Mouse (Mus musculus) intestine, postnatal 0 days (tissue): ENCODE data around the gene Ppp2r5a. TPM values are rescaled to one million over a fixed set of nuclear protein-coding genes. Genes with fewer than 3 reads are reported as not detected.

Experiments
- ATAC-seq: fragments of 200-750 bp; cut with Nextera tagmentation; 2 replicates; pipeline ENCODE4 v1.8.0; 2017; ENCODE audit warnings: mild to moderate bottlenecking, moderate TSS enrichment, moderate library complexity
- H3K27ac ChIP-seq: fragments of 300-500 bp; sonication (generic); 2 replicates; pipeline ENCODE4 v1.5.1; 2014; ENCODE audit warnings: mild to moderate bottlenecking, low read depth, low read length, moderate library complexity
- H3K27me3 ChIP-seq: fragments of 300-500 bp; sonication (generic); replicated peaks from 2 replicates; pipeline ENCODE4 v1.6.1; 2014; ENCODE audit warnings: low read length, mixed read lengths; ENCODE audit not compliant: control insufficient read depth, insufficient read depth
- H3K36me3 ChIP-seq: fragments of 300-500 bp; sonication (generic); 2 replicates; pipeline ENCODE4 v1.6.1; 2014; ENCODE audit warnings: mild to moderate bottlenecking, moderate library complexity; ENCODE audit not compliant: control insufficient read depth, insufficient read depth
- H3K4me1 ChIP-seq: fragments of 300-500 bp; sonication (generic); replicated peaks from 2 replicates; pipeline ENCODE4 v1.6.1; 2014; ENCODE audit warnings: antibody characterized with exemption, low read length, mixed read lengths; ENCODE audit not compliant: control insufficient read depth, insufficient read depth
- H3K4me2 ChIP-seq: fragments of 300-500 bp; sonication (generic); replicated peaks from 2 replicates; pipeline ENCODE4 v1.6.1; 2014; ENCODE audit warnings: low read depth, mild to moderate bottlenecking, moderate library complexity
- H3K4me3 ChIP-seq: fragments of 300-500 bp; sonication (generic); 2 replicates; pipeline ENCODE4 v1.5.1; 2014; ENCODE audit warnings: low read depth, low read length
- H3K9ac ChIP-seq: fragments of 300-500 bp; sonication (generic); 2 replicates; pipeline ENCODE4 v1.6.1; 2014; ENCODE audit warnings: mild to moderate bottlenecking, low read depth, low read length
- H3K9me3 ChIP-seq: fragments of 300-500 bp; sonication (generic); 2 replicates; pipeline ENCODE4 v1.6.1; 2016; ENCODE audit warnings: mixed run types; ENCODE audit not compliant: control insufficient read depth
- CTCF ChIP-seq: sonication (generic); IDR thresholded peaks from 2 replicates; pipeline ENCODE4 v1.5.1; 2016; ENCODE audit warnings: low read depth, mild to moderate bottlenecking, control low read depth, antibody characterized with exemption, moderate library complexity
- WGBS: fragments of 180-500 bp; shearing (Covaris S2); extraction: QIAGEN DNeasy Blood & Tissue Kit; methylation state at CpG from one replicate; pipeline ENCODE4 v1.1.7; 2014; 5-methylcytosine and 5-hydroxymethylcytosine counted together
- polyA plus RNA-seq: library from polyadenylated mRNA; unstranded; fragments of >200 nt; fragmentation: Nextera tagmentation; extraction: Ambion mirVana; gene quantifications from 2 replicates; pipeline ENCODE4 v1.2.1, GENCODE M21; 2015

Gene Ppp2r5a
- polyA plus RNA-seq, 1 experiment from 2014 or later = 28.7 TPM

DNA sequence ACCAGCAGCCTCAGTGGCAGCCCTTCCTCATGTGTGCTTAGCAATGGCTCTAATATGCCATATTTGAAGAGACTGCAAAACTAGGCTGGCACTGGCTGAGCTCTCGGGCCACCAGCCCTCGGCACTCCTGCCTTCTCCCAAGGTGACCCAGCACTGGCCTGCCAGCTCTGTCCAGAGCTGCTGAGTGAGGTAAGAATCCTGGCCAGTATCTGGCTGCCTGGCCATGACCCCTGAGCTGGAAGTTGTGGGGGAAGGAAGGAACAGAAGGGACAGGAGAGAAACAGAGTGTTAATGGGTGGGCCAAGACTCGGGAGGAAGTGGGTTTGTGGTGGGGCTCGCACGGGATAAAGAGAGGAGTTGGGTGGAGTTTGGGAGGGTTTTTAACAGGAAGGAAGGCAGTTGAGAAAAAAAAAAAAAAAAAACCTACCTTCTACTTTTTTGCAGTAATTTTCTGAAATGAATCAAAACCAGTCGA, 17.9 kb upstream of the Ppp2r5a start:
- Histone ChIP-seq H3K4me3 (no peak overlapping the region), H3K27ac (no peak overlapping the region), H3K27me3 (no peaks in the 10 kb centered on the region), H3K4me2 (no peak overlapping the region), H3K9ac (no peak overlapping the region; the same call in 1 of the 2 replicates), H3K36me3 (no peaks in the 10 kb centered on the region), H3K4me1 (no peaks in the 10 kb centered on the region; the same call in 1 of the 2 replicates), H3K9me3 (no peaks in the 10 kb centered on the region)
- WGBS = 55% methylated on average over 6 of the region's 6 CpGs
- 0 out of 2 replicates have a peak, but pooled peaks have one; percentile 4 for ATAC-seq
- TF ChIP-seq CTCF = no peak

GRCm38 (mm10) chr1:191419991-191420751, 17.1 kb upstream of the Ppp2r5a start:
- H3K27me3 ChIP-seq = no peaks in the 10 kb centered on the region
- no peaks in the 10 kb centered on the region; the same call in 1 of the 2 replicates for H3K4me1 ChIP-seq
- H3K4me3 ChIP-seq = no peak overlapping the region
- H3K27ac ChIP-seq = no peak overlapping the region
- H3K9me3 ChIP-seq = no peaks in the 10 kb centered on the region
- WGBS = 34% methylated on average over 8 of the region's 8 CpGs
- no peak overlapping the region; the same call in 1 of the 2 replicates for H3K9ac ChIP-seq
- no peak overlapping the region for H3K4me2 ChIP-seq
- no peaks in the 10 kb centered on the region for H3K36me3 ChIP-seq
- no peak for ATAC-seq
- no peak for TF ChIP-seq CTCF

DNA sequence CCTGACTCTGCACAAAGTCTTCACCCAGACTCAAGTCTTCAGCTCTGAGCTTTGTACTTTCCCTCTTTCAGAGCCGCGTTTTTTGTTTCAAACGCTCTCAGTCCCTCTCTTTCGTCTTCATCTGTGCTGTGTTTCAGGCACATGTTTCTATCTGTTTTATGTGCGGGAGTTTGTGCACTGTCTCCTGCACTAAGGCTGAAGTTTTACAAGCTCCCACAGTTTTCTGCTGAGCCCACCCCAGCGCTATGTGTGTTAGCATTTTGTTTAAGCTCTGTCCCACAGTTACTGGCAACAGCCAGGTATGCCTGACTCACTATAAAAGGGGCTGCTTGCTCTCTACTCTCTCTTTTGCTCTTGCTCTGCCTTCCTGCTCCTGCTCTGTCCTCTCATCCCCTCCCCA, 16.3 kb upstream of the Ppp2r5a start:
- TF ChIP-seq CTCF = no peak
- Histone ChIP-seq H3K4me3 (no peak overlapping the region), H3K36me3 (no peaks in the 10 kb centered on the region), H3K4me1 (no peaks in the 10 kb centered on the region; the same call in 1 of the 2 replicates), H3K9me3 (no peaks in the 10 kb centered on the region), H3K27ac (no peak overlapping the region), H3K4me2 (no peak overlapping the region), H3K9ac (no peak overlapping the region), H3K27me3 (no peaks in the 10 kb centered on the region)
- ATAC-seq = no peak
- WGBS = 53% methylated on average over 6 of the region's 6 CpGs

DNA sequence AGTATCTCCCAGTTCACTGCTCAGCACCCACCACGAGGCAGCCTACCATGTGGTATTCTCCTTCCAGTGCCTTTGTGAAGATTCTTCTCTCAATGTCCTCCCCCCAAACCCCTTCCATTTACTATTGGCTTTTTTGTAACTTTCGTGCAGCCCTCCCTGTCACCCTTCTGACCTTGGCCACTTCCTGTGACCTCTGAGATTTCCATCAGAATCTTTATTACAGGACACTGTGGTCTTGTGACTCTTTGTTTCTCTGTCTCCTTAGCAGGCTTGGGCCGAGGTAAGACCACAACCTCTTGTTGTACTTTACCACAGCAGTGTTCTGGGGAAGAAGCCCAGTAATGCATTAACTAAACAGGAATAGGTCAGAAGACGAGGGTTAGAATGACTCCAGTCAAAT, 15.9 kb upstream of the Ppp2r5a start:
- WGBS = 62% methylated on average over 4 of the region's 4 CpGs
- no peak for TF ChIP-seq CTCF
- H3K9ac ChIP-seq = no peak overlapping the region
- no peaks in the 10 kb centered on the region for H3K9me3 ChIP-seq
- no peak overlapping the region for H3K4me3 ChIP-seq
- no peaks in the 10 kb centered on the region for H3K36me3 ChIP-seq
- H3K27ac ChIP-seq = no peak overlapping the region
- H3K4me2 ChIP-seq = no peak overlapping the region
- no peaks in the 10 kb centered on the region; the same call in 1 of the 2 replicates for H3K4me1 ChIP-seq
- H3K27me3 ChIP-seq = no peaks in the 10 kb centered on the region
- ATAC-seq = no peak

GRCm38 (mm10) chr1:191417111-191417510, 14.0 kb upstream of the Ppp2r5a start:
- H3K4me3 ChIP-seq = no peak overlapping the region
- TF ChIP-seq CTCF = no peak
- no peak overlapping the region for H3K9ac ChIP-seq
- H3K4me1 ChIP-seq = no peaks in the 10 kb centered on the region; the same call in 1 of the 2 replicates
- ATAC-seq = no peak
- H3K36me3 ChIP-seq = no peaks in the 10 kb centered on the region
- WGBS = 56% methylated on average over 5 of the region's 5 CpGs
- no peak overlapping the region for H3K27ac ChIP-seq
- no peak overlapping the region for H3K4me2 ChIP-seq
- H3K9me3 ChIP-seq = no peaks in the 10 kb centered on the region
- no peaks in the 10 kb centered on the region for H3K27me3 ChIP-seq

- no peak for TF ChIP-seq CTCF
- Histone ChIP-seq H3K4me1 (no peaks in the 10 kb centered on the region; the same call in 1 of the 2 replicates), H3K4me2 (no peak overlapping the region), H3K9me3 (no peaks in the 10 kb centered on the region), H3K27ac (no peak overlapping the region), H3K27me3 (no peaks in the 10 kb centered on the region), H3K9ac (no peak overlapping the region), H3K36me3 (no peaks in the 10 kb centered on the region), H3K4me3 (no peak overlapping the region)
- ATAC-seq = no peak
- 30% methylated on average over 3 of the region's 3 CpGs for WGBS
These were observed 13.5 kb upstream of the Ppp2r5a start for GRCm38 (mm10) chr1:191416611-191417010.
